Mouse (Mus musculus) forebrain, embryonic 10.5 days (tissue): ENCODE measurements around the gene Tdrkh. TPM values are rescaled to one million over a fixed set of nuclear protein-coding genes. Genes with fewer than 3 reads are reported as not detected.

Experiments used
- DNase-seq: peaks from one replicate; pipeline ENCODE4 v3.0.0-alpha.2; 2017; ENCODE audit warnings: low spot score; ENCODE audit errors: extremely low spot score
- H3K27ac ChIP-seq: fragments of 300-500 bp; sonication (generic); 2 replicates; pipeline ENCODE4 v1.5.1; 2016; ENCODE audit warnings: mild to moderate bottlenecking
- H3K27me3 ChIP-seq: fragments of 300-500 bp; sonication (generic); 2 replicates; pipeline ENCODE4 v1.6.1; 2016; ENCODE audit warnings: mild to moderate bottlenecking; ENCODE audit not compliant: poor library complexity, severe bottlenecking
- H3K36me3 ChIP-seq: fragments of 300-500 bp; sonication (generic); replicated peaks from 2 replicates; pipeline ENCODE4 v1.6.1; 2016; ENCODE audit warnings: mild to moderate bottlenecking, moderate library complexity
- H3K4me1 ChIP-seq: fragments of 300-500 bp; sonication (generic); 2 replicates; pipeline ENCODE4 v1.6.1; 2016
- H3K4me3 ChIP-seq: fragments of 300-500 bp; sonication (generic); 2 replicates; pipeline ENCODE4 v1.5.1; 2016; ENCODE audit warnings: mild to moderate bottlenecking, moderate library complexity
- H3K9me3 ChIP-seq: fragments of 300-500 bp; sonication (generic); 2 replicates; pipeline ENCODE4 v1.6.1; 2016; ENCODE audit warnings: mild to moderate bottlenecking, moderate library complexity
- WGBS: fragments of 180-500 bp; shearing (Covaris S2); methylation state at CpG from one replicate; pipeline ENCODE4 v1.1.7; 2016; 5-methylcytosine and 5-hydroxymethylcytosine counted together
- polyA plus RNA-seq: library from polyadenylated mRNA; unstranded; fragments of >200 nt; fragmentation: Nextera tagmentation; extraction: Ambion mirVana; gene quantifications from 2 replicates; pipeline ENCODE4 v1.2.1, GENCODE M21; 2016

The Tdrkh gene
- polyA plus RNA-seq, 1 experiment from 2014 or later = 38.1 TPM

- H3K27ac ChIP-seq = no peak overlapping the region
- no peak for DNase-seq
- 69% methylated on average over 2 of the region's 2 CpGs for WGBS
- no peaks in the 10 kb centered on the region for H3K36me3 ChIP-seq
- peaks cover 62% of the 10 kb centered on the region for H3K27me3 ChIP-seq
- peaks cover 44% of the 10 kb centered on the region for H3K4me1 ChIP-seq
- H3K9me3 ChIP-seq = no peaks in the 10 kb centered on the region
- no peak overlapping the region for H3K4me3 ChIP-seq
These were observed 37.9 kb upstream of the Tdrkh start for GRCm38 (mm10) chr3:94375146-94375545.

- Histone ChIP-seq H3K27me3 (peaks cover 62% of the 10 kb centered on the region), H3K27ac (no peak overlapping the region), H3K4me3 (no peak overlapping the region), H3K9me3 (no peaks in the 10 kb centered on the region), H3K36me3 (no peaks in the 10 kb centered on the region), H3K4me1 (peaks cover 47% of the 10 kb centered on the region)
- WGBS = 52% methylated on average over 5 of the region's 5 CpGs
- no peak for DNase-seq
These were observed 37.2 kb upstream of the Tdrkh start for GRCm38 (mm10) chr3:94375861-94376260.

- no peak overlapping the region for H3K27ac ChIP-seq
- peaks cover 39% of the 10 kb centered on the region for H3K4me1 ChIP-seq
- no peaks in the 10 kb centered on the region for H3K36me3 ChIP-seq
- DNase-seq = no peak
- H3K4me3 ChIP-seq = no peak overlapping the region
- 21% methylated on average over 13 of the region's 13 CpGs for WGBS
- H3K9me3 ChIP-seq = no peaks in the 10 kb centered on the region
- H3K27me3 ChIP-seq = peaks cover 50% of the 10 kb centered on the region
These were observed 35.8 kb upstream of the Tdrkh start for GRCm38 (mm10) chr3:94377028-94377923.

- DNase-seq = no peak
- WGBS = 20% methylated on average over 9 of the region's 9 CpGs
- Histone ChIP-seq H3K9me3 (no peaks in the 10 kb centered on the region), H3K4me1 (peaks cover 15% of the 10 kb centered on the region), H3K36me3 (no peaks in the 10 kb centered on the region), H3K27ac (0 out of 2 replicates have a peak overlapping the region, but pooled peaks have one; percentile 15), H3K27me3 (peaks cover 23% of the 10 kb centered on the region), H3K4me3 (no peak overlapping the region)
These were observed 33.1 kb upstream of the Tdrkh start for GRCm38 (mm10) chr3:94379831-94380510.

GRCm38 (mm10) chr3:94382308-94382707 is 30.8 kb upstream of the Tdrkh start:
- no peaks in the 10 kb centered on the region for H3K36me3 ChIP-seq
- no peak overlapping the region for H3K4me3 ChIP-seq
- H3K4me1 ChIP-seq = peaks cover 10% of the 10 kb centered on the region
- H3K27ac ChIP-seq = no peak overlapping the region
- no peak for DNase-seq
- H3K27me3 ChIP-seq = peaks cover 2% of the 10 kb centered on the region; the same call in 1 of the 2 replicates
- 85% methylated on average over 5 of the region's 5 CpGs for WGBS
- no peaks in the 10 kb centered on the region for H3K9me3 ChIP-seq

- no peaks in the 10 kb centered on the region for H3K36me3 ChIP-seq
- DNase-seq = no peak
- no peaks in the 10 kb centered on the region for H3K27me3 ChIP-seq
- H3K4me1 ChIP-seq = peaks cover 9% of the 10 kb centered on the region
- H3K27ac ChIP-seq = no peak overlapping the region
- no peaks in the 10 kb centered on the region for H3K9me3 ChIP-seq
- no peak overlapping the region for H3K4me3 ChIP-seq
- WGBS = 65% methylated on average over 3 of the region's 3 CpGs
These were observed 29.6 kb upstream of the Tdrkh start for GRCm38 (mm10) chr3:94383476-94383875.

GRCm38 (mm10) chr3:94386671-94387070 is 26.4 kb upstream of the Tdrkh start:
- no peak for DNase-seq
- Histone ChIP-seq H3K4me3 (no peak overlapping the region), H3K27ac (no peak overlapping the region), H3K4me1 (no peaks in the 10 kb centered on the region), H3K9me3 (no peaks in the 10 kb centered on the region), H3K36me3 (no peaks in the 10 kb centered on the region), H3K27me3 (no peaks in the 10 kb centered on the region)
- 78% methylated on average over 4 of the region's 4 CpGs for WGBS

- Histone ChIP-seq H3K27ac (no peak overlapping the region), H3K36me3 (no peaks in the 10 kb centered on the region), H3K27me3 (no peaks in the 10 kb centered on the region), H3K4me3 (no peak overlapping the region), H3K9me3 (no peaks in the 10 kb centered on the region), H3K4me1 (no peaks in the 10 kb centered on the region)
- 94% methylated on average over 10 of the region's 10 CpGs for WGBS
- DNase-seq = no peak
These were observed 25.7 kb upstream of the Tdrkh start for GRCm38 (mm10) chr3:94387391-94387790.

GRCm38 (mm10) chr3:94388047-94388446 is 25.0 kb upstream of the Tdrkh start:
- Histone ChIP-seq H3K27ac (no peak overlapping the region), H3K36me3 (no peaks in the 10 kb centered on the region), H3K4me1 (no peaks in the 10 kb centered on the region), H3K27me3 (no peaks in the 10 kb centered on the region), H3K4me3 (no peak overlapping the region), H3K9me3 (no peaks in the 10 kb centered on the region)
- no peak for DNase-seq
- WGBS = 87% methylated on average over 5 of the region's 5 CpGs

GRCm38 (mm10) chr3:94389420-94389819 is 23.7 kb upstream of the Tdrkh start:
- H3K4me3 ChIP-seq = no peak overlapping the region
- H3K27ac ChIP-seq = no peak overlapping the region
- no peaks in the 10 kb centered on the region for H3K9me3 ChIP-seq
- no peaks in the 10 kb centered on the region for H3K36me3 ChIP-seq
- 96% methylated on average over 16 of the region's 16 CpGs for WGBS
- no peaks in the 10 kb centered on the region for H3K27me3 ChIP-seq
- no peak for DNase-seq
- H3K4me1 ChIP-seq = no peaks in the 10 kb centered on the region; the same call in 1 of the 2 replicates

GRCm38 (mm10) chr3:94391001-94391400 is 22.1 kb upstream of the Tdrkh start:
- Histone ChIP-seq H3K36me3 (no peaks in the 10 kb centered on the region), H3K4me3 (no peak overlapping the region), H3K27ac (no peak overlapping the region), H3K4me1 (no peaks in the 10 kb centered on the region; the same call in 1 of the 2 replicates), H3K9me3 (no peaks in the 10 kb centered on the region), H3K27me3 (no peaks in the 10 kb centered on the region)
- no peak for DNase-seq
- whole genome bisulfite sequencing = 85% methylated on average over 5 of the region's 5 CpGs

GRCm38 (mm10) chr3:94392128-94392527 is 20.9 kb upstream of the Tdrkh start:
- Histone ChIP-seq H3K27ac (no peak overlapping the region), H3K4me1 (no peaks in the 10 kb centered on the region; the same call in 1 of the 2 replicates), H3K36me3 (no peaks in the 10 kb centered on the region), H3K9me3 (no peaks in the 10 kb centered on the region), H3K27me3 (peaks cover 9% of the 10 kb centered on the region), H3K4me3 (no peak overlapping the region)
- no peak for DNase-seq
- WGBS = 77% methylated on average over 2 of the region's 2 CpGs

- no peaks in the 10 kb centered on the region for H3K9me3 ChIP-seq
- peaks cover 18% of the 10 kb centered on the region for H3K27me3 ChIP-seq
- WGBS = 78% methylated on average over 4 of the region's 4 CpGs
- no peak for DNase-seq
- H3K4me3 ChIP-seq = no peak overlapping the region
- no peak overlapping the region for H3K27ac ChIP-seq
- H3K4me1 ChIP-seq = no peaks in the 10 kb centered on the region; the same call in 1 of the 2 replicates
- H3K36me3 ChIP-seq = no peaks in the 10 kb centered on the region
These were observed 20.0 kb upstream of the Tdrkh start for GRCm38 (mm10) chr3:94393049-94393448.
